Mouse (Mus musculus) midbrain, embryonic 13.5 days (tissue): ENCODE measurements around the gene Piwil1. TPM values are rescaled to one million over a fixed set of nuclear protein-coding genes. Genes with fewer than 3 reads are reported as not detected.
"Not testable (repeated sequence)": the region's sequence is repeated elsewhere in the genome, so short reads cannot be mapped to it uniquely, and the experiment has no call there.

Source experiments
- ATAC-seq: fragments of 200-750 bp; cut with Nextera tagmentation; 2 replicates; pipeline ENCODE4 v1.8.0; 2017; ENCODE audit warnings: mild to moderate bottlenecking, moderate TSS enrichment, moderate library complexity
- H3K27ac ChIP-seq: fragments of 300-500 bp; sonication (generic); 2 replicates; pipeline ENCODE4 v1.5.1; 2015; ENCODE audit warnings: inconsistent platforms, mild to moderate bottlenecking, moderate library complexity
- H3K27me3 ChIP-seq: fragments of 300-500 bp; sonication (generic); 2 replicates; pipeline ENCODE4 v1.6.1; 2015; ENCODE audit warnings: mild to moderate bottlenecking, inconsistent platforms
- H3K36me3 ChIP-seq: fragments of 300-500 bp; sonication (generic); 2 replicates; pipeline ENCODE4 v1.6.1; 2015; ENCODE audit warnings: mild to moderate bottlenecking, inconsistent platforms
- H3K4me1 ChIP-seq: fragments of 300-500 bp; sonication (generic); replicated peaks from 2 replicates; pipeline ENCODE4 v1.6.1; 2015; ENCODE audit warnings: inconsistent platforms
- H3K4me2 ChIP-seq: fragments of 300-500 bp; sonication (generic); replicated peaks from 2 replicates; pipeline ENCODE4 v1.6.1; 2015; ENCODE audit warnings: moderate library complexity, mild to moderate bottlenecking, inconsistent platforms
- H3K4me3 ChIP-seq: fragments of 300-500 bp; sonication (generic); replicated peaks from 2 replicates; pipeline ENCODE4 v1.5.1; 2015; ENCODE audit warnings: mild to moderate bottlenecking, inconsistent platforms
- H3K9ac ChIP-seq: fragments of 300-500 bp; sonication (generic); replicated peaks from 2 replicates; pipeline ENCODE4 v1.6.1; 2015; ENCODE audit warnings: mild to moderate bottlenecking, inconsistent platforms
- H3K9me3 ChIP-seq: fragments of 300-500 bp; sonication (generic); 2 replicates; pipeline ENCODE4 v1.6.1; 2016; ENCODE audit warnings: mild to moderate bottlenecking, inconsistent platforms
- WGBS: fragments of 180-500 bp; shearing (Covaris S2); methylation state at CpG from one replicate; pipeline ENCODE4 v1.1.7; 2015; 5-methylcytosine and 5-hydroxymethylcytosine counted together
- polyA plus RNA-seq: library from polyadenylated mRNA; unstranded; fragments of >200 nt; fragmentation: Nextera tagmentation; extraction: Ambion mirVana; gene quantifications from 2 replicates; pipeline ENCODE4 v1.2.1, GENCODE M21; 2015

Piwil1 gene
- polyA plus RNA-seq, 1 experiment from 2014 or later = 0.27 TPM

GRCm38 (mm10) chr5:128711847-128712246 is 9.5 kb downstream of the Piwil1 start:
- WGBS = 89% methylated on average over 6 of the region's 6 CpGs
- H3K4me2 ChIP-seq = no peak overlapping the region
- H3K4me3 ChIP-seq = no peak overlapping the region
- no peak for ATAC-seq
- 0 out of 2 replicates have a peak, but pooled peaks cover 11% of the 10 kb centered on the region for H3K4me1 ChIP-seq
- H3K27ac ChIP-seq = no peak overlapping the region
- no peaks in the 10 kb centered on the region for H3K36me3 ChIP-seq
- no peak overlapping the region for H3K9ac ChIP-seq
- no peaks in the 10 kb centered on the region; the same call in 1 of the 2 replicates for H3K27me3 ChIP-seq
- H3K9me3 ChIP-seq = no peaks in the 10 kb centered on the region

- 0 out of 2 replicates have a peak, but pooled peaks cover 8% of the 10 kb centered on the region for H3K4me1 ChIP-seq
- H3K4me3 ChIP-seq = no peak overlapping the region
- no peak overlapping the region for H3K4me2 ChIP-seq
- H3K27me3 ChIP-seq = no peaks in the 10 kb centered on the region; the same call in 1 of the 2 replicates
- 64% methylated on average over 16 of the region's 16 CpGs for WGBS
- no peaks in the 10 kb centered on the region for H3K36me3 ChIP-seq
- H3K9me3 ChIP-seq = no peaks in the 10 kb centered on the region
- H3K9ac ChIP-seq = no peak overlapping the region
- ATAC-seq = peak; percentile 62
- no peak overlapping the region for H3K27ac ChIP-seq
Measured at GRCm38 (mm10) chr5:128715171-128715570, 12.8 kb downstream of the Piwil1 start.

- H3K27ac ChIP-seq, H3K9ac ChIP-seq, H3K4me1 ChIP-seq, H3K9me3 ChIP-seq, H3K4me3 ChIP-seq, H3K27me3 ChIP-seq, H3K36me3 ChIP-seq, H3K4me2 ChIP-seq, ATAC-seq: not testable (repeated sequence)
- 93% methylated on average over 11 of the region's 11 CpGs for WGBS
Measured at GRCm38 (mm10) chr5:128720461-128720860, 18.1 kb downstream of the Piwil1 start.

GRCm38 (mm10) chr5:128729341-128729740 is 27.0 kb downstream of the Piwil1 start:
- 0 out of 2 replicates have a peak, but pooled peaks cover 2% of the 10 kb centered on the region for H3K4me1 ChIP-seq
- no peaks in the 10 kb centered on the region for H3K9me3 ChIP-seq
- H3K4me2 ChIP-seq = no peak overlapping the region
- ATAC-seq = no peak; the same call in 1 of the 2 replicates
- no peaks in the 10 kb centered on the region for H3K27me3 ChIP-seq
- no peak overlapping the region for H3K9ac ChIP-seq
- 69% methylated on average over 5 of the region's 5 CpGs for WGBS
- no peak overlapping the region for H3K27ac ChIP-seq
- H3K4me3 ChIP-seq = no peak overlapping the region
- H3K36me3 ChIP-seq = no peaks in the 10 kb centered on the region

- WGBS = 39% methylated on average over 5 of the region's 5 CpGs
- Histone ChIP-seq H3K9ac (no peak overlapping the region), H3K4me2 (no peak overlapping the region), H3K4me1 (0 out of 2 replicates have a peak, but pooled peaks cover 2% of the 10 kb centered on the region), H3K27me3 (no peaks in the 10 kb centered on the region), H3K27ac (no peak overlapping the region), H3K4me3 (no peak overlapping the region), H3K9me3 (no peaks in the 10 kb centered on the region), H3K36me3 (no peaks in the 10 kb centered on the region)
- ATAC-seq = 0 out of 2 replicates have a peak, but pooled peaks have one; percentile 24
Measured at GRCm38 (mm10) chr5:128730634-128731033, 28.3 kb downstream of the Piwil1 start.

- H3K27ac ChIP-seq = no peak overlapping the region
- no peak overlapping the region for H3K4me2 ChIP-seq
- no peaks in the 10 kb centered on the region for H3K36me3 ChIP-seq
- H3K9ac ChIP-seq = no peak overlapping the region
- H3K4me3 ChIP-seq = no peak overlapping the region
- ATAC-seq = no peak
- no peaks in the 10 kb centered on the region for H3K27me3 ChIP-seq
- 72% methylated on average over 11 of the region's 11 CpGs for WGBS
- 0 out of 2 replicates have a peak, but pooled peaks cover 2% of the 10 kb centered on the region for H3K4me1 ChIP-seq
- H3K9me3 ChIP-seq = no peaks in the 10 kb centered on the region
Measured at GRCm38 (mm10) chr5:128732416-128733014, 30.2 kb downstream of the Piwil1 start.

- no peak overlapping the region for H3K4me3 ChIP-seq
- no peak overlapping the region for H3K9ac ChIP-seq
- H3K4me1 ChIP-seq = peaks cover 3% of the 10 kb centered on the region
- 5% methylated on average over 6 of the region's 6 CpGs for WGBS
- ATAC-seq = peak; percentile 62; the same call in 1 of the 2 replicates
- H3K27ac ChIP-seq = no peak overlapping the region
- H3K9me3 ChIP-seq = no peaks in the 10 kb centered on the region
- H3K27me3 ChIP-seq = peaks cover 5% of the 10 kb centered on the region; the same call in 1 of the 2 replicates
- no peaks in the 10 kb centered on the region for H3K36me3 ChIP-seq
- H3K4me2 ChIP-seq = no peak overlapping the region
Measured at GRCm38 (mm10) chr5:128733955-128734354, 31.6 kb downstream of the Piwil1 start.

GRCm38 (mm10) chr5:128735921-128736320 is 33.6 kb downstream of the Piwil1 start:
- Histone ChIP-seq H3K4me1 (peaks cover 15% of the 10 kb centered on the region), H3K27me3 (peaks cover 7% of the 10 kb centered on the region; the same call in 1 of the 2 replicates), H3K4me2 (no peak overlapping the region), H3K9me3 (no peaks in the 10 kb centered on the region), H3K36me3 (no peaks in the 10 kb centered on the region), H3K4me3 (no peak overlapping the region), H3K27ac (no peak overlapping the region), H3K9ac (no peak overlapping the region)
- 81% methylated on average over 22 of the region's 22 CpGs for WGBS
- no peak for ATAC-seq

- peak; percentile 86 for ATAC-seq
- peaks cover 13% of the 10 kb centered on the region for H3K4me1 ChIP-seq
- no peak overlapping the region for H3K9ac ChIP-seq
- no peaks in the 10 kb centered on the region for H3K36me3 ChIP-seq
- no peaks in the 10 kb centered on the region for H3K9me3 ChIP-seq
- peak overlapping the region; percentile 10; the same call in 1 of the 2 replicates for H3K4me3 ChIP-seq
- H3K4me2 ChIP-seq = peak overlapping the region; percentile 40
- peaks cover 7% of the 10 kb centered on the region; the same call in 1 of the 2 replicates for H3K27me3 ChIP-seq
- WGBS = 21% methylated on average over 14 of the region's 17 CpGs
- H3K27ac ChIP-seq = no peak overlapping the region
Measured at GRCm38 (mm10) chr5:128739168-128739837, 37.0 kb downstream of the Piwil1 start.

GRCm38 (mm10) chr5:128739838-128740171 is 37.5 kb downstream of the Piwil1 start:
- H3K4me3 ChIP-seq = peak overlapping the region; percentile 10; the same call in 1 of the 2 replicates
- peak; percentile 61 for ATAC-seq
- peaks cover 13% of the 10 kb centered on the region for H3K4me1 ChIP-seq
- peak overlapping the region; percentile 40 for H3K4me2 ChIP-seq
- no peaks in the 10 kb centered on the region for H3K9me3 ChIP-seq
- 22% methylated on average over 8 of the region's 8 CpGs for WGBS
- H3K27ac ChIP-seq = no peak overlapping the region
- no peaks in the 10 kb centered on the region for H3K36me3 ChIP-seq
- H3K9ac ChIP-seq = no peak overlapping the region
- peaks cover 7% of the 10 kb centered on the region; the same call in 1 of the 2 replicates for H3K27me3 ChIP-seq

GRCm38 (mm10) chr5:128744351-128744750 is 42.0 kb downstream of the Piwil1 start:
- Histone ChIP-seq H3K9me3 (no peaks in the 10 kb centered on the region), H3K4me3 (no peak overlapping the region)
- no peak for ATAC-seq

GRCm38 (mm10) chr5:128745206-128745605 is 42.9 kb downstream of the Piwil1 start:
- no peaks in the 10 kb centered on the region for H3K36me3 ChIP-seq
- H3K9me3 ChIP-seq = no peaks in the 10 kb centered on the region
- ATAC-seq = no peak
- H3K9ac ChIP-seq = no peak overlapping the region
- no peaks in the 10 kb centered on the region for H3K27me3 ChIP-seq
- H3K4me1 ChIP-seq = peaks cover 9% of the 10 kb centered on the region
- no peak overlapping the region for H3K4me3 ChIP-seq
- no peak overlapping the region for H3K27ac ChIP-seq
- no peak overlapping the region for H3K4me2 ChIP-seq
- WGBS = 80% methylated on average over 9 of the region's 9 CpGs

More at GRCm38 (mm10) chr5:128744351-128744750, 42.0 kb downstream of the Piwil1 start:
- no peaks in the 10 kb centered on the region for H3K36me3 ChIP-seq
- no peaks in the 10 kb centered on the region for H3K27me3 ChIP-seq
- H3K4me2 ChIP-seq = no peak overlapping the region
- no peak overlapping the region for H3K9ac ChIP-seq
- H3K27ac ChIP-seq = no peak overlapping the region
- peaks cover 17% of the 10 kb centered on the region for H3K4me1 ChIP-seq
- WGBS = 94% methylated on average over 6 of the region's 6 CpGs
